Mouse (Mus musculus): ENCODE measurements around the gene Ppp1r16b.

DNA sequence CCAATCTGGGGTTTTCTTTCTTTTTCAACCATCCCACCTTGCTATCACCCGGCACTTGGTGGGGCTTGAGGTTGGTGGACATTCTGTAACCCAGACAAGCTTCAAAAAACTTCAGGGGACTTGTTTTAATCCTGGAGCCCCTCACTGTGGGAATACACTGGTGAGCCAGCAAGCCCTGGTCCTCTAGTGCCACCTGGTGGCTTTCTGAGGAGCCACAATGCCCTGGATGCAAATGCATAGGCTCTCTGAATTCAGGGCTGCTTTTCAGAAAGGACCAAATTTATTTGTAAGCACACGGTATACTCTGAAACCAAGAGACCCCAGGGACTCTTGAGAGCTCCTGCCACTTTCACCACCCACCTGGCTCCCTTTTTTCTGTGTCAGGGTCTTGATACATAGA is 23.3 kb upstream of the Ppp1r16b start:
- peak; percentile 91 for TF ChIP-seq CTCF (IDR thresholded peaks at IDR 0.05; ENCODE audit: low read depth, low read length)
- TF ChIP-seq POLR2A (IDR thresholded peaks at IDR 0.05; ENCODE audit: extremely low read depth, insufficient read depth, low read length) = no peak
